ENCODE assay signal across 9 mouse cellular contexts in genomic region chr12:82408486-82408885, GRCm38 (mm10).
DNase-seq lines count a peak whose midpoint lies in the region; ATAC-seq and TF ChIP-seq lines count a peak whose summit lies in the region.
"Had no signal": no experiment of that assay in that cellular context is flagged by ENCODE, and none has a peak within 500 bp of the region (broad histone marks: within the 10 kb centered on the region; RNA-seq: fewer than 3 reads in every experiment).

No protein-coding gene starts in this region.

- no peak overlapping the region for H3K9ac ChIP-seq in hindbrain, embryonic 15.5 days
- H3K9ac ChIP-seq in hindbrain, embryonic 11.5 days (ENCODE audit: low read depth, low read length), result no peak overlapping the region
- H3K9ac ChIP-seq: limb, embryonic 13.5 days had no signal

- ATAC-seq in hindbrain, embryonic 15.5 days (ENCODE audit: low FRiP score, low read depth), result peak; percentile 48; the same call in 1 of the 2 replicates
- no peak for ATAC-seq in hindbrain, embryonic 11.5 days (ENCODE audit: low FRiP score)

- WGBS in hindbrain, embryonic 15.5 days, result 64% methylated on average over 6 of the region's 6 CpGs
- 93% methylated on average over 6 of the region's 6 CpGs for WGBS in hindbrain, embryonic 11.5 days
- whole genome bisulfite sequencing in olfactory bulb, adult 2 months, result 14% methylated on average over 6 of the region's 6 CpGs

- no peak overlapping the region for H3K4me2 ChIP-seq in hindbrain, embryonic 15.5 days
- H3K4me2 ChIP-seq in hindbrain, embryonic 11.5 days (replicated peaks; ENCODE audit: low read depth, low read length), result no peak overlapping the region
- H3K4me2 ChIP-seq: limb, embryonic 13.5 days had no signal

- intact Hi-C loops in heart, postnatal 14 days (cut with DNase I), result no loop called here

- no peak for TF ChIP-seq POLR2A in olfactory bulb, adult 2 months (IDR thresholded peaks at IDR 0.05; ENCODE audit: insufficient read depth, low read depth, low read length)

- H3K36me3 ChIP-seq in hindbrain, embryonic 15.5 days, result no peaks in the 10 kb centered on the region
- H3K36me3 ChIP-seq in hindbrain, embryonic 11.5 days (ENCODE audit: control insufficient read depth, insufficient read depth, low read length), result no peaks in the 10 kb centered on the region

- H3K4me1 ChIP-seq in hindbrain, embryonic 15.5 days (replicated peaks), result peaks cover 5% of the 10 kb centered on the region; the same call in 1 of the 2 replicates
- no peaks in the 10 kb centered on the region for H3K4me1 ChIP-seq in hindbrain, embryonic 11.5 days (replicated peaks; ENCODE audit: control insufficient read depth, insufficient read depth, low read length)
- H3K4me1 ChIP-seq in olfactory bulb, adult 2 months (ENCODE audit: control insufficient read depth, insufficient read depth, low read length), result peaks cover 25% of the 10 kb centered on the region

- H3K27ac ChIP-seq in hindbrain, embryonic 15.5 days (replicated peaks), result no peak overlapping the region
- no peak overlapping the region for H3K27ac ChIP-seq in hindbrain, embryonic 11.5 days (ENCODE audit: low read depth, low read length)
- H3K27ac ChIP-seq in olfactory bulb, adult 2 months (ENCODE audit: insufficient read depth, low read depth, low read length), result peak overlapping the region; percentile 95
- H3K27ac ChIP-seq: limb, embryonic 13.5 days had no signal

- no peak overlapping the region for H3K4me3 ChIP-seq in hindbrain, embryonic 15.5 days
- no peak overlapping the region for H3K4me3 ChIP-seq in hindbrain, embryonic 11.5 days (ENCODE audit: low read depth, low read length)
- no peak overlapping the region for H3K4me3 ChIP-seq in olfactory bulb, adult 2 months (ENCODE audit: insufficient read depth, low read depth, low read length)
- H3K4me3 ChIP-seq: limb, embryonic 13.5 days had no signal

- H3K9me3 ChIP-seq in hindbrain, embryonic 15.5 days, result no peaks in the 10 kb centered on the region
- no peaks in the 10 kb centered on the region for H3K9me3 ChIP-seq in hindbrain, embryonic 11.5 days (ENCODE audit: control insufficient read depth, low read length)
- H3K9me3 ChIP-seq: limb, embryonic 13.5 days had no signal

- no peak for TF ChIP-seq CTCF in olfactory bulb, adult 2 months (IDR thresholded peaks at IDR 0.05; ENCODE audit: insufficient read depth, low read depth, low read length)

- no peak for DNase-seq in hindbrain, embryonic 11.5 days (ENCODE audit: low spot score)
- peak; percentile 69 for DNase-seq in MN1 (ENCODE audit: low spot score)
- DNase-seq in cerebellum, postnatal 10 days, result peak; percentile 80 to 92
- DNase-seq in heart, postnatal 14 days, result peak; percentile 68 to 77
- DNase-seq in urinary bladder, adult 18-20 months (ENCODE audit: low spot score in 2 of 2), result no peak
- no peak for DNase-seq in thymus, postnatal 0 days (ENCODE audit: low spot score)

- no peaks in the 10 kb centered on the region for H3K27me3 ChIP-seq in hindbrain, embryonic 15.5 days
- no peaks in the 10 kb centered on the region for H3K27me3 ChIP-seq in hindbrain, embryonic 11.5 days (ENCODE audit: control insufficient read depth, insufficient read depth, low read length)
- H3K27me3 ChIP-seq: limb, embryonic 13.5 days had no signal

Comparison
In these comparisons a context has a peak if more than half of its experiments do, and no peak if none do; other contexts are left out.
1. DNase-seq: peak in MN1 (single experiment), cerebellum, postnatal 10 days (2 of 2) and heart, postnatal 14 days (2 of 2); none in hindbrain, embryonic 11.5 days (single experiment), urinary bladder, adult 18-20 months (0 of 2) and thymus, postnatal 0 days (single experiment).